Mouse (Mus musculus) heart, adult 2 months (tissue): ENCODE data around the gene Polq. TPM values are rescaled to one million over a fixed set of nuclear protein-coding genes. Genes with fewer than 3 reads are reported as not detected.

Experiments used
- DNase-seq, 2 experiments: peaks; one replicate each; pipeline ENCODE4 v3.0.0; 2021
- H3K27ac ChIP-seq: fragments of 200-600 bp; 2 replicates; pipeline ENCODE4 v1.8.1; 2022
- H3K27me3 ChIP-seq: fragments of 200-500 bp; 2 replicates; pipeline ENCODE4 v1.6.1; 2012; ENCODE audit warnings: mild to moderate bottlenecking, low read length, inconsistent platforms, mixed read lengths; ENCODE audit not compliant: control insufficient read depth, insufficient read depth
- H3K36me3 ChIP-seq: fragments of 200-500 bp; 2 replicates; pipeline ENCODE4 v1.6.1; 2012; ENCODE audit warnings: low read length, inconsistent platforms; ENCODE audit not compliant: control insufficient read depth, insufficient read depth
- H3K4me1 ChIP-seq: fragments of 200-500 bp; 2 replicates; pipeline ENCODE4 v1.6.1; 2011; ENCODE audit warnings: low read length; ENCODE audit not compliant: control insufficient read depth, insufficient read depth
- H3K4me3 ChIP-seq: fragments of 200-600 bp; 2 replicates; pipeline ENCODE4 v1.8.1; 2022
- H3K79me2 ChIP-seq: fragments of 200-500 bp; replicated peaks from 2 replicates; pipeline ENCODE4 v1.6.1; 2012; ENCODE audit warnings: mild to moderate bottlenecking, inconsistent platforms, low read length, moderate library complexity, mixed read lengths; ENCODE audit not compliant: control insufficient read depth, insufficient read depth
- H3K9ac ChIP-seq: fragments of 200-500 bp; 2 replicates; pipeline ENCODE4 v1.6.1; 2012; ENCODE audit warnings: low read depth, mild to moderate bottlenecking, control low read depth, inconsistent platforms, low read length, mixed read lengths
- CTCF ChIP-seq: fragments of 200-600 bp; IDR thresholded peaks from 2 replicates; pipeline ENCODE4 v1.8.1; 2022; ENCODE audit warnings: antibody characterized with exemption, mild to moderate bottlenecking, moderate library complexity
- EP300 ChIP-seq: fragments of 200-500 bp; IDR thresholded peaks from 2 replicates; pipeline ENCODE4 v1.6.1; 2011; ENCODE audit warnings: low read depth, low read length, control low read depth; ENCODE audit not compliant: insufficient read depth
- POLR2A ChIP-seq: fragments of 200-500 bp; IDR thresholded peaks from 2 replicates; pipeline ENCODE4 v1.6.1; 2011; ENCODE audit warnings: mild to moderate bottlenecking, low read depth, low read length, control low read depth; ENCODE audit not compliant: insufficient read depth
- whole genome bisulfite sequencing: fragments of 180-500 bp; shearing (Covaris S2); methylation state at CpG from one replicate; pipeline ENCODE4 v1.1.7; 2018; 5-methylcytosine and 5-hydroxymethylcytosine counted together
- intact Hi-C: fragments of 180-260 bp; cut with DNase I; formaldehyde crosslinking; loops from one replicate; pipeline ENCODE4 v1.15.1; 2025
- polyA plus RNA-seq: library from polyadenylated mRNA; depleted of rRNA; stranded (reverse); fragments of >200 nt; gene quantifications from 2 replicates; pipeline ENCODE4 v1.2.3, GENCODE M21; 2012
- total RNA-seq, 2 experiments: library from RNA; stranded (reverse); gene quantifications; 2 replicates each; pipeline ENCODE4 v1.2.3; 2021

Polq gene
- total and polyA plus RNA-seq, 3 experiments = 1.2 to 4.9 (median 4.7) TPM

- 68% methylated on average over 6 of the region's 6 CpGs for WGBS
- no peaks in the 10 kb centered on the region for H3K79me2 ChIP-seq
- H3K4me1 ChIP-seq = peaks cover 2% of the 10 kb centered on the region
- H3K9ac ChIP-seq = no peak overlapping the region
- no peak for DNase-seq
- TF ChIP-seq POLR2A (no peak), EP300 (no peak), CTCF (no peak)
- peaks cover 3% of the 10 kb centered on the region; the same call in 1 of the 2 replicates for H3K36me3 ChIP-seq
- H3K4me3 ChIP-seq = no peak overlapping the region
- intact Hi-C loops = no loop called here
- H3K27ac ChIP-seq = no peak overlapping the region
- no peaks in the 10 kb centered on the region for H3K27me3 ChIP-seq
These were observed 2.3 kb upstream of the Polq start for GRCm38 (mm10) chr16:37009262-37009661.

GRCm38 (mm10) chr16:37010370-37010769 lies 1.2 kb upstream of the Polq start:
- peak overlapping the region; percentile 89 for H3K27ac ChIP-seq
- H3K4me3 ChIP-seq = no peak overlapping the region
- peak; percentile 24 to 49 for DNase-seq
- H3K4me1 ChIP-seq = peaks cover 2% of the 10 kb centered on the region
- 26% methylated on average over 4 of the region's 4 CpGs for WGBS
- H3K27me3 ChIP-seq = no peaks in the 10 kb centered on the region
- peaks cover 3% of the 10 kb centered on the region; the same call in 1 of the 2 replicates for H3K36me3 ChIP-seq
- no peaks in the 10 kb centered on the region for H3K79me2 ChIP-seq
- H3K9ac ChIP-seq = peak overlapping the region; percentile 56
- TF ChIP-seq EP300 = no peak
- TF ChIP-seq CTCF = peak; percentile 76
- intact Hi-C loops = loop anchor here (1.0 to 5.0 kb wide), 4 partner anchors 66 to 537 kb away; partner anchors contain the start of genes Eaf2, Golgb1 and Iqcb1

DNA sequence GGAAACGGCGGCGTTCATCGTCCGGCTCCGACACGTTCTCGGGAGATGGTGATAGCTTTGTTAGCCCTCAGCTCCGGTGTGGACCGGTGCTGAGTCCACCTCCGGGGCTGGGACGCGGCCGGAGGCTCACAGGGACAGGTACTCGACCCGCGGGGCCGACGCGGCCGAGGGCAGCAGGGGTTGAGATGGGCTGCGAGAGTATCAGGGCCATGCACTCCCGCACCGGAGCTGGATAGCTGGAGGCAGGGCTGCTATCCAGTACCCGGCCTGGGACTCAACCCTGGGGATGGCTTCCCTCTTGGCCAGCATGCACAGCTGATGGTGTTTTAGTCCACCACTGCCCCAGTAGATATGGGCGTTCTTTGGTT lies 320 bp downstream of the Polq start:
- intact Hi-C loops = loop anchor here (1.0 to 5.0 kb wide), 4 partner anchors 22 to 185 kb away; partner anchors contain the start of genes Eaf2, Fbxo40, Golgb1 and Iqcb1
- no peaks in the 10 kb centered on the region for H3K79me2 ChIP-seq
- H3K9ac ChIP-seq = peak overlapping the region; percentile 50
- H3K27me3 ChIP-seq = no peaks in the 10 kb centered on the region
- H3K4me3 ChIP-seq = peak overlapping the region; percentile 64
- TF ChIP-seq CTCF = no peak
- no peak for TF ChIP-seq EP300
- TF ChIP-seq POLR2A = no peak
- H3K4me1 ChIP-seq = peaks cover 2% of the 10 kb centered on the region
- no peak overlapping the region for H3K27ac ChIP-seq
- no peak for DNase-seq
- H3K36me3 ChIP-seq = peaks cover 3% of the 10 kb centered on the region; the same call in 1 of the 2 replicates
- under 1% methylated on average over 26 of the region's 26 CpGs for WGBS

- WGBS = 47% methylated on average over 5 of the region's 5 CpGs
- TF ChIP-seq CTCF (no peak), EP300 (no peak), POLR2A (no peak)
- no peaks in the 10 kb centered on the region for H3K79me2 ChIP-seq
- H3K27ac ChIP-seq = no peak overlapping the region
- DNase-seq = no peak
- H3K4me1 ChIP-seq = peaks cover 2% of the 10 kb centered on the region
- no peak overlapping the region for H3K9ac ChIP-seq
- intact Hi-C loops = loop anchor here (5.0 kb wide), 1 partner anchor 185 kb away; the partner anchor contains the start of gene Iqcb1
- peaks cover 3% of the 10 kb centered on the region; the same call in 1 of the 2 replicates for H3K36me3 ChIP-seq
- H3K27me3 ChIP-seq = no peaks in the 10 kb centered on the region
- peak overlapping the region; percentile 64 for H3K4me3 ChIP-seq
These were observed 750 bp downstream of the Polq start for GRCm38 (mm10) chr16:37012336-37012735.

- DNase-seq = no peak
- H3K27me3 ChIP-seq = no peaks in the 10 kb centered on the region
- WGBS = 48% methylated on average over 3 of the region's 3 CpGs
- H3K79me2 ChIP-seq = no peaks in the 10 kb centered on the region
- no peaks in the 10 kb centered on the region for H3K4me1 ChIP-seq
- H3K9ac ChIP-seq = no peak overlapping the region
- H3K4me3 ChIP-seq = no peak overlapping the region
- TF ChIP-seq CTCF (no peak), EP300 (no peak), POLR2A (no peak)
- intact Hi-C loops = no loop called here
- H3K36me3 ChIP-seq = no peaks in the 10 kb centered on the region
- no peak overlapping the region for H3K27ac ChIP-seq
These were observed 16.0 kb downstream of the Polq start for GRCm38 (mm10) chr16:37027581-37027980.

DNA sequence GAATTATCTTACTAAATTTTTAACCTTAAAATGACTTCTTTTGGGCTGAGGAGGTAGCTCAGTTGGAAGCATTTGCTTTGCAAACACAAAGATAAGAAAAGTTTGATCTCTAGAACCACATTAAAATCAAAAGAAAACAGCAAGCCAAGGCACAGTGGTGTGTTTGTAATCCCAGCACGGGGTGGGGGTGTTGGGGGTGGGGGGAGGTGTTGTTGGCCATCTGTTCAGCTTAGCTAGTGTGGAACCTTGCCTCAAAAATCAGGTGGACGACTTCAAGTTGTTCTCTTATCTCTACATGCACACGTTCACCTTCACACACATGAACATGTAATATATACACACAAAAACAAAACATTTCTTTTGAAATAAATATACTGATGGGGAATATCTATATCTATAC lies 20.4 kb downstream of the Polq start:
- no peak for DNase-seq
- intact Hi-C loops = no loop called here
- Histone ChIP-seq H3K79me2 (no peaks in the 10 kb centered on the region), H3K36me3 (no peaks in the 10 kb centered on the region), H3K27me3 (no peaks in the 10 kb centered on the region), H3K9ac (no peak overlapping the region), H3K4me1 (no peaks in the 10 kb centered on the region), H3K27ac (no peak overlapping the region), H3K4me3 (no peak overlapping the region)
- TF ChIP-seq CTCF (no peak), EP300 (no peak), POLR2A (no peak)
- WGBS = 64% methylated on average over 3 of the region's 3 CpGs
